Mouse (Mus musculus) stomach, postnatal 0 days (tissue): ENCODE data around the gene Hus1.

ENCODE experiments used
- CTCF ChIP-seq: IDR thresholded peaks from 2 replicates; pipeline ENCODE4 v1.5.1; 2016; ENCODE audit warnings: antibody characterized with exemption, low read depth, mild to moderate bottlenecking, moderate library complexity
- EP300 ChIP-seq: optimal IDR thresholded peaks from 2 replicates; pipeline ENCODE3; 2016; ENCODE audit warnings: antibody characterized with exemption

DNA sequence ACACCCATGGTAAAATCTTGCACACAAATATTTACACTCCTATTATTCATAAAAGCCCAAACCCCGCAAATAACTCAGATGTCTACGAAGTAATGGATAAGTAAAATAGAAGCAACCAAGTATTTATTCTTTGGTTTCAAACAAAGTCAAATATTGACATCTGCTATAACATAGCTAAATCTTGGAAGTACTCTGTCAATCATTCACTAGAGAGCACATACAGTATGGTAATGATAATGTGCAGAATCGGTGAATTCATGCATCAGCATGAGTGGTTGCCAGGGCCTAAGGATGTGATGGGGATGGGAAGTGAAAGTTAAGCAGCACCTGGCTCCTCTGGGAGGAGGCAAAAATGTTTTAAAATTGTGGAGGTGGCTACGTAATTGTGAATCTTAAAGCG lies 9.2 kb upstream of the Hus1 start:
- no peak for TF ChIP-seq CTCF
- no peak for TF ChIP-seq EP300
